Mouse (Mus musculus) neural tube, embryonic 11.5 days (tissue): Measurements from ENCODE around the gene Homer1. TPM values are rescaled to one million over a fixed set of nuclear protein-coding genes. Genes with fewer than 3 reads are reported as not detected.

Experiments
- ATAC-seq: fragments of 200-750 bp; cut with Nextera tagmentation; 2 replicates; pipeline ENCODE4 v1.8.0; 2017; ENCODE audit warnings: moderate number of reproducible peaks, mild to moderate bottlenecking, moderate TSS enrichment, moderate library complexity; ENCODE audit not compliant: insufficient read depth, low FRiP score, low TSS enrichment
- DNase-seq: peaks from one replicate; pipeline ENCODE4 v3.0.0-alpha.2; 2015; ENCODE audit warnings: low spot score
- H3K27ac ChIP-seq: fragments of 300-500 bp; sonication (generic); 2 replicates; pipeline ENCODE4 v1.5.1; 2014; ENCODE audit warnings: low read depth, mild to moderate bottlenecking, low read length
- H3K27me3 ChIP-seq: fragments of 300-500 bp; sonication (generic); 2 replicates; pipeline ENCODE4 v1.6.1; 2014; ENCODE audit warnings: mild to moderate bottlenecking, low read length, mixed read lengths; ENCODE audit not compliant: control insufficient read depth, insufficient read depth
- H3K36me3 ChIP-seq: fragments of 300-500 bp; sonication (generic); 2 replicates; pipeline ENCODE4 v1.6.1; 2014; ENCODE audit warnings: mild to moderate bottlenecking, low read length, moderate library complexity, mixed read lengths; ENCODE audit not compliant: control insufficient read depth, insufficient read depth
- H3K4me1 ChIP-seq: fragments of 300-500 bp; sonication (generic); 2 replicates; pipeline ENCODE4 v1.6.1; 2014; ENCODE audit warnings: low read length, mixed read lengths; ENCODE audit not compliant: control insufficient read depth, insufficient read depth
- H3K4me2 ChIP-seq: fragments of 300-500 bp; sonication (generic); 2 replicates; pipeline ENCODE4 v1.6.1; 2014; ENCODE audit warnings: low read depth, mild to moderate bottlenecking, moderate library complexity
- H3K4me3 ChIP-seq: fragments of 300-500 bp; sonication (generic); 2 replicates; pipeline ENCODE4 v1.5.1; 2014; ENCODE audit warnings: low read depth, low read length
- H3K9ac ChIP-seq: fragments of 300-500 bp; sonication (generic); 2 replicates; pipeline ENCODE4 v1.6.1; 2014; ENCODE audit warnings: mild to moderate bottlenecking, low read length
- H3K9me3 ChIP-seq: fragments of 300-500 bp; sonication (generic); 2 replicates; pipeline ENCODE4 v1.6.1; 2016; ENCODE audit warnings: low read length; ENCODE audit not compliant: control insufficient read depth
- WGBS: fragments of 180-500 bp; shearing (Covaris S2); extraction: QIAGEN DNeasy Blood & Tissue Kit; methylation state at CpG from one replicate; pipeline ENCODE4 v1.1.7; 2014; 5-methylcytosine and 5-hydroxymethylcytosine counted together
- polyA plus RNA-seq: library from polyadenylated mRNA; unstranded; fragments of >200 nt; fragmentation: Nextera tagmentation; extraction: Ambion mirVana; gene quantifications from 2 replicates; pipeline ENCODE4 v1.2.1, GENCODE M21; 2014

Gene Homer1
- polyA plus RNA-seq, 1 experiment from 2014 or later = 14.0 TPM

DNA sequence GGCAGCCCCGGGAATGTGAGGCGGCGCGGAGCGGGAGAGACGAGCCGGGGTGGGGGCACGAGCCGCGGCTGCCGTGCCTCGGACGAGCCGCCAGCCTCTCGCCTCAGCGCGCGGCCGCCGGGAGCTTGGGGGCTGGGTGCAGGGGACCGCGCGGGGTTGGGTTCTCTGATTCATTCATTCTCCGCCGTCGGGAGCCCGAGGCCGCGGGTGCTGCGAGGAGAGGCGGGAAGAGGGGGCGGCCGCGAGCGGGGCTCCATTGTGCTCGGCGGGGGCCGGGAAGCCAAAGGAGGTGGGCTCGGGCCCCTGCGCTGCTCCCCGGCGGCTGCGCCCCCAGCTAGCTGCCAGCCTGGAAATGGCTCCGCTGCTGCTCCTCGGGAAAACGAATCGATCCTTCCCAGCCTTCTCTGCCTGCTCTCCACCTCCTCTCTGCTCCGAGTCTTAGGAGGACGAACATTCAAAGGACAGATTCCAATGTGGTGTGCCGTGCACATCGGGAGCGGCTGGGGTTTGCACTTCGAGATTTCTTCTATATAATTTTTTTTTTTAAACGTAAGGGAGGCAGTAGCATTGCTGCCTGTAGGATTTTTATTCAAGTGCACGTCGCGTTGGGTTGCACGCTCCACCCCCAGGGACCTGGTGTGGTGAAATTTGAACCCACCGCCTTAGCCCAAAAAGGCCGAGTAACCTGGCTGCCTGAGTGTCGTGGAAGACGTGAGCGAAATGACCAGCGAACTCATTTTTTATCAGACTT, 5.0 kb downstream of the Homer1 start:
- 0% methylated on average over 33 of the region's 64 CpGs for WGBS
- H3K4me2 ChIP-seq = peak overlapping the region; percentile 62
- H3K4me1 ChIP-seq = peaks cover 18% of the 10 kb centered on the region
- peak overlapping the region; percentile 87 for H3K4me3 ChIP-seq
- DNase-seq (peak; percentile 66), ATAC-seq (peak; percentile 35)
- peak overlapping the region; percentile 97 for H3K27ac ChIP-seq
- H3K36me3 ChIP-seq = no peaks in the 10 kb centered on the region
- H3K27me3 ChIP-seq = no peaks in the 10 kb centered on the region
- no peaks in the 10 kb centered on the region for H3K9me3 ChIP-seq
- H3K9ac ChIP-seq = peak overlapping the region; percentile 92

DNA sequence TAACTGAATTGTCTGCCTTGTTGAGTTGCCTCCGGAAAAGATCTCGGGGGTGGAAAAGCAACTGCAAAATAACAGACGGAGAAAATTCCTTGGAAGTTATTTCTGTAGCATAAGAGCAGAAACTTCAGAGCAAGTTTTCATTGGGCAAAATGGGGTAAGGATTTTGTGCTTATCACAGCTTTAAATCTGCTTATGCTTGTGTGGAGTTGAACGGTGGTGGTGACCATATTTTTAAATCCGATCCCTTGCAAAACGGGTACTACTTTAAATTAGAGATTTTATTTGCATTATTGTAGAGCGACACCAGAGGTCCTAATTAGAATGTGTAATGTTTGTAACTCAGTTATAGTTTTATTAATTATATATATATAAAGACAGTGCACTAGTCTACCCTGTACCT, 5.7 kb downstream of the Homer1 start:
- Histone ChIP-seq H3K4me3 (peak overlapping the region; percentile 87), H3K27me3 (no peaks in the 10 kb centered on the region), H3K9ac (no peak overlapping the region; the same call in 1 of the 2 replicates), H3K27ac (no peak overlapping the region), H3K4me2 (peak overlapping the region; percentile 62), H3K4me1 (peaks cover 18% of the 10 kb centered on the region), H3K9me3 (no peaks in the 10 kb centered on the region), H3K36me3 (no peaks in the 10 kb centered on the region)
- DNase-seq = no peak
- ATAC-seq = no peak
- 14% methylated on average over 7 of the region's 7 CpGs for WGBS

DNA sequence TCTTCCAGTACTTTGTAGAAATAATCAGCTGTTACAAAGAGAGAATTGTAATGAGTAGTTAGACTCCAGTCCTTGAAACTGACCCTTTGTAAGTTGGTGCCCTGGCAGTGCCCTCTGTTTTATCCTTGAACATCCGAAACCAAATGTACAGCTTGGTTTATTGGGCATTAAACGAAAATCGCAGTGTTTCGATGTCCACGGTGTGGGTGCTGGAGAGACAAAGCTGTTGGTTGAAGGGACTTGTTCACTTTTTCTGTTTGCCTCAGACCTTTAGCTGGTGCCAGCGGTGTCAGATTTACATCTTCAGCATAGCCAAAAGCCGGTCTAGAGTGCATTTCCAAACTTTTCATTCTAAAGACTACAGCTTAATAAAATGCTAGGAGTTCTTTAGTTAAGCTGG, 6.2 kb downstream of the Homer1 start:
- no peak for DNase-seq
- Histone ChIP-seq H3K27ac (no peak overlapping the region), H3K27me3 (no peaks in the 10 kb centered on the region), H3K4me3 (peak overlapping the region; percentile 87), H3K36me3 (no peaks in the 10 kb centered on the region), H3K9ac (peak overlapping the region; percentile 19; the same call in 1 of the 2 replicates), H3K4me1 (peaks cover 18% of the 10 kb centered on the region), H3K9me3 (no peaks in the 10 kb centered on the region), H3K4me2 (peak overlapping the region; percentile 62)
- ATAC-seq = no peak
- 20% methylated on average over 7 of the region's 7 CpGs for WGBS

DNA sequence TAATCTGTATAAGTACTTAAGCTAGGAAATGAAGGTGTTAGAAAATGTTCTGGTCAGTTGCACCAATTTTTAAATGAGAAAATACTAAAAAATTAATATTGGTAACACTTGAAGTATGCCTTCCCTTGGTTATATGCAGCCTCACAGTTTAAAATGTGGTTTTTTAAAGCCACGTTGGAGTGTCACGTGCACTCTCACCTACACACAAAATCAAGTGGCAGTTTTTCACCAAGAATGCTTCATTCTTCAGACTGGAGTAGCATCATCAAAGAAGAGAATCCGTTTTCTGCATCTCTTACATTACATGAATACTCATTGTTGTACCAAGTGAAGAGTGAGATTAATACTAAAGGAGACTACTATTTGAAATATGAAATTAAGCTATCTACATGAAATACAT, 7.1 kb downstream of the Homer1 start:
- H3K4me1 ChIP-seq = peaks cover 18% of the 10 kb centered on the region

DNA sequence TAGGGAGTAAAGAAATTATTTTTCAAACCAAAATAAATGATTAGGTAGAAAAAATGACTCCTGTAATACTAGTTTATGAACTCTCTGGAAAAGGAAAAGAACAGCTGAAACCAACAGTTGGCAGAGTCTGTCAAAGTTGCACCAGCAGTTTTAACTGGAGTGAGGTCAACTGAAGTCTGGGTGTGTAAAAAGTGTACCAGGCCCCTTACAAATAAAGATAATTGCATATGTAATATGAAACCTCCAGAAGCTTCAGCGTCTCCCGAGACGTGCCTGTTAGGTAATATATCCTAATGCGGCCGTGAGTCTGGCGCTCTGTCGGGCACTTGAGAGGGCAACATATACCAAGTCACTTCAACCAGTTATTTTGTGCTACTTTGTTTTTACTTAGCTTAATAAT, 8.3 kb downstream of the Homer1 start:
- H3K27me3 ChIP-seq = no peaks in the 10 kb centered on the region
- H3K4me1 ChIP-seq = peaks cover 18% of the 10 kb centered on the region
- 43% methylated on average over 7 of the region's 7 CpGs for WGBS
- ATAC-seq (no peak), DNase-seq (no peak)
- no peak overlapping the region for H3K9ac ChIP-seq
- no peaks in the 10 kb centered on the region for H3K9me3 ChIP-seq
- H3K36me3 ChIP-seq = no peaks in the 10 kb centered on the region
- no peak overlapping the region for H3K27ac ChIP-seq
- H3K4me3 ChIP-seq = no peak overlapping the region
- 0 out of 2 replicates have a peak overlapping the region, but pooled peaks have one; percentile 7 for H3K4me2 ChIP-seq

More for the DNA sequence above, 7.1 kb downstream of the Homer1 start:
- H3K27me3 ChIP-seq = no peaks in the 10 kb centered on the region
- no peak for DNase-seq
- H3K9ac ChIP-seq = no peak overlapping the region
- 69% methylated on average over 3 of the region's 3 CpGs for WGBS
- no peak for ATAC-seq
- no peaks in the 10 kb centered on the region for H3K36me3 ChIP-seq
- no peak overlapping the region for H3K27ac ChIP-seq
- no peaks in the 10 kb centered on the region for H3K9me3 ChIP-seq
- H3K4me2 ChIP-seq = peak overlapping the region; percentile 62
- H3K4me3 ChIP-seq = 0 out of 2 replicates have a peak overlapping the region, but pooled peaks have one; percentile 8

DNA sequence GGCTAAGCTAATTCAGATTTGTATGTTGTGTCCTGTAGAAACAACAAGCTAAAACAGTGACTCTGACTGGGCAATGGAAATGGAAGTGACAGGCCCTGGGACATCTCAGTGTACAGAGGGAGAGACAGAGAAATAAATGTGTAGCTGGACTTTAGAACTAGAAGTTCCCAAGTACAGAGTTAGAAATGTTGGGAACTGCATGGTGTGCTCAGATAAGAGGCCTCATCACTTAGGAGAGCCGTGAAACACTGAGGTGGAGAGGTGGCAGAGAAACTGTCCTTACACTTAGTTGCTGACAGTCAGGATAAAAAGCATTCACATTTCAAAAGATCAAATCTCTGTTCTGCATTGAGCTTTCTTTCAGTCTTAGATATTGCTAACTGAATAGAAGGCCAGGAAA, 9.9 kb downstream of the Homer1 start:
- no peaks in the 10 kb centered on the region for H3K9me3 ChIP-seq
- H3K9ac ChIP-seq = no peak overlapping the region
- no peak overlapping the region for H3K27ac ChIP-seq
- ATAC-seq (no peak), DNase-seq (no peak)
- H3K36me3 ChIP-seq = no peaks in the 10 kb centered on the region
- peaks cover 18% of the 10 kb centered on the region for H3K4me1 ChIP-seq
- H3K4me2 ChIP-seq = no peak overlapping the region
- WGBS = 69% methylated on average over 1 of the region's 1 CpGs
- H3K27me3 ChIP-seq = no peaks in the 10 kb centered on the region
- H3K4me3 ChIP-seq = no peak overlapping the region

DNA sequence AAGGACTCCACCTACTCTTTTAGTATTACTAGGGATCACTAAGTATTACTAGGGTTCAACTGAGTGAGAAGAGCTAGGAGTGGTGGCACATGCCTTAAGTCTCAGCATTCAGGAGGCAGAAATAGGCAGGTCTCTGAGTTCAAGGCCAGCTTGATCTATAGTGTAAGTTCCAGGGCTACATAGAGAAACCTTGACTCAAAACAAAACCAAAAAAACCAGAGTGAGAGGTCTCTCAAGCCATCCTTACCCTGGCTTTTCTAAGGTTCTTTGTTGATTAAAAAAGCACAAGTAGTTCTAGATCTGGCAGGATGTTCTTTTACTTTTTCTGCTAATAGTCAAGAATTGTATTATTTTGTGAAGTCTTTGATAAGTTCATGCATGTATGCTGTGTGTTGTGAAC, 13.1 kb downstream of the Homer1 start:
- Histone ChIP-seq H3K27me3 (no peaks in the 10 kb centered on the region), H3K9ac (no peak overlapping the region), H3K9me3 (no peaks in the 10 kb centered on the region), H3K4me1 (peaks cover 10% of the 10 kb centered on the region), H3K4me2 (no peak overlapping the region), H3K36me3 (no peaks in the 10 kb centered on the region), H3K27ac (no peak overlapping the region), H3K4me3 (no peak overlapping the region)
- no peak for ATAC-seq
- no peak for DNase-seq

DNA sequence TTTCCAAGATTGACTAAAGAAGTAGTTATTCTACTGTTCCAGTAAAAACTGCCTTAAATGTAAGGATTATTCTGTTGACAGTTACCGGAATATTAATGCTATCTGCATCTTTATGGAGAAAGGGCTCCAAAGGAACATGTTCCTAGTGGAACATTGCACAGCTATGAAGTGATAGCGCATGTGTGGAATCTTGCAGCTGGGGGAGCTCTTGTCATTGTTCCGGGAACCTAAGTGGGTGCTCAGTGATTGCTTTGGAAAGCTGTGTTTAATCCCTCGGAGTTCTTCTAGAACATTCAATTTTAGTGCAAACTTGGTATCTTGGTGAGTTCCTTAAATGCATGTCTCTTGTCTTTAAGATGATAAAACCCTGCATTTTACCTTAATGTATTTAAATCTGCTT, 14.9 kb downstream of the Homer1 start:
- no peaks in the 10 kb centered on the region for H3K27me3 ChIP-seq
- H3K27ac ChIP-seq = no peak overlapping the region
- ATAC-seq (no peak), DNase-seq (no peak)
- H3K4me3 ChIP-seq = no peak overlapping the region
- H3K9ac ChIP-seq = no peak overlapping the region
- H3K4me2 ChIP-seq = no peak overlapping the region
- H3K4me1 ChIP-seq = no peaks in the 10 kb centered on the region
- no peaks in the 10 kb centered on the region for H3K36me3 ChIP-seq
- WGBS = 93% methylated on average over 4 of the region's 4 CpGs
- H3K9me3 ChIP-seq = no peaks in the 10 kb centered on the region

DNA sequence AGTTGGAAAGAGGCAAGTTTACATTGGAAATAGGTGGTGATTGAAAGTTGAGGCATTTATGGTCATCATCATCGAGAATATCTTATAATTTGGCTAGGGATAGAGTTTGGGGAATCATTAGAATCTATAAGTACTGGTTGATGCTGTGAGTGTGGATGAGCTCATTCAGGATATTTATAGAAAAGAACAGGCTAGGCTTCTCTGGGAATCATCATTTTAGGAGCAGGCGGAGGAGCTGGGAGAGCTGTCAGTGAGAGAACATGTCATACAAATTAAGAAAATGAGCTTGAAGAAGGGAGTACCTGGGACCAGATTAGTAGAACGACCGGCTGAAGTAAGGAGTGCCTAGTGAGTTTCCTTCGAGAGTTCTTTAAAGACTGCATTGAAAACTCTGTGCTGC, 20.7 kb downstream of the Homer1 start:
- Histone ChIP-seq H3K4me3 (no peak overlapping the region), H3K9me3 (no peaks in the 10 kb centered on the region), H3K27ac (no peak overlapping the region), H3K4me2 (no peak overlapping the region), H3K27me3 (no peaks in the 10 kb centered on the region), H3K36me3 (no peaks in the 10 kb centered on the region), H3K4me1 (no peaks in the 10 kb centered on the region), H3K9ac (no peak overlapping the region)
- DNase-seq (no peak), ATAC-seq (no peak)
- WGBS = 90% methylated on average over 5 of the region's 5 CpGs
